Mouse (Mus musculus) kidney, postnatal 4 days (tissue): ENCODE data around the gene Trex1.

Source experiments
- DNase-seq, 2 experiments: peaks; one replicate each; pipeline ENCODE4 v3.0.0; 2021; ENCODE audit warnings: mixed read lengths in 2 of 2

Gene Trex1

GRCm38 (mm10) chr9:109059136-109059903, at the start of gene Trex1:
Gene Trex1 (minus strand): TSS chr9:109059734.
- DNase-seq = peak; percentile 93 to 94

- peak in 1 of 2 experiments; percentile 37 for DNase-seq
Observed at GRCm38 (mm10) chr9:109107341-109107740, 47.8 kb upstream of the Trex1 start.

GRCm38 (mm10) chr9:109105648-109106047, 46.1 kb upstream of the Trex1 start:
- DNase-seq = no peak

- peak; percentile 59 to 67 for DNase-seq
Observed at GRCm38 (mm10) chr9:109105011-109105410, 45.5 kb upstream of the Trex1 start.

- no peak for DNase-seq
Observed at GRCm38 (mm10) chr9:109104083-109104482, 44.5 kb upstream of the Trex1 start.

GRCm38 (mm10) chr9:109103250-109103649, 43.7 kb upstream of the Trex1 start:
- no peak for DNase-seq

- no peak for DNase-seq
Observed at GRCm38 (mm10) chr9:109102541-109102940, 43.0 kb upstream of the Trex1 start.

- no peak for DNase-seq
Observed at GRCm38 (mm10) chr9:109101933-109102445, 42.5 kb upstream of the Trex1 start.

- DNase-seq = no peak
Observed at GRCm38 (mm10) chr9:109100307-109100928, 40.9 kb upstream of the Trex1 start.

GRCm38 (mm10) chr9:109098969-109099368, 39.4 kb upstream of the Trex1 start:
- peak; percentile 84 to 90 for DNase-seq

GRCm38 (mm10) chr9:109098366-109098765, 38.8 kb upstream of the Trex1 start:
- DNase-seq = no peak

- peak; percentile 52 to 66 for DNase-seq
Observed at GRCm38 (mm10) chr9:109097831-109098230, 38.3 kb upstream of the Trex1 start.

- DNase-seq = no peak
Observed at GRCm38 (mm10) chr9:109097291-109097690, 37.8 kb upstream of the Trex1 start.

GRCm38 (mm10) chr9:109096856-109097255, 37.3 kb upstream of the Trex1 start:
- DNase-seq = peak; percentile 70 to 77

- DNase-seq = peak in 1 of 2 experiments; percentile 45
Observed at GRCm38 (mm10) chr9:109096251-109096661, 36.7 kb upstream of the Trex1 start.

- peak; percentile 86 to 91 for DNase-seq
Observed at GRCm38 (mm10) chr9:109095137-109095982, 35.8 kb upstream of the Trex1 start, which contains the start of gene Plxnb1. Gene Plxnb1 (plus strand): TSS chr9:109095389.

GRCm38 (mm10) chr9:109094553-109095136, 35.1 kb upstream of the Trex1 start:
- DNase-seq = peak; percentile 67 to 79

- DNase-seq = peak in 1 of 2 experiments; percentile 62
Observed at GRCm38 (mm10) chr9:109093786-109094552, 34.4 kb upstream of the Trex1 start.

GRCm38 (mm10) chr9:109092799-109093198, 33.3 kb upstream of the Trex1 start:
- peak in 1 of 2 experiments; percentile 50 for DNase-seq

GRCm38 (mm10) chr9:109091802-109092201, 32.3 kb upstream of the Trex1 start:
- DNase-seq = no peak

GRCm38 (mm10) chr9:109090446-109090845, 30.9 kb upstream of the Trex1 start:
- DNase-seq = peak in 1 of 2 experiments; percentile 51

GRCm38 (mm10) chr9:109087987-109088386, 28.5 kb upstream of the Trex1 start:
- DNase-seq = peak; percentile 63 to 64
